Mouse (Mus musculus): ENCODE results near the gene Vti1b.

GRCm38 (mm10) chr12:79171269-79171995 is 1.0 kb downstream of the Vti1b start:
- TF ChIP-seq CTCF (IDR thresholded peaks at IDR 0.05; ENCODE audit: low read depth, low read length) (no peak), GATA1 (IDR thresholded peaks at IDR 0.05; ENCODE audit: borderline replicate concordance, low read length) (no peak), GATA2 (IDR thresholded peaks at IDR 0.05; ENCODE audit: borderline replicate concordance, low read depth, low read length) (no peak), POLR2AphosphoS5 (IDR thresholded peaks at IDR 0.05; ENCODE audit: insufficient replicate concordance, low read depth, low read length) (no peak), TAL1 (conservative IDR thresholded peaks at IDR 0.05; ENCODE audit: low read depth, low read length) (no peak)
